Mouse (Mus musculus) cerebellum, postnatal 25 days (tissue): Measurements from ENCODE around the gene Snrpd3.
"Not testable (repeated sequence)": the region's sequence is repeated elsewhere in the genome, so short reads cannot be mapped to it uniquely, and the experiment has no call there.

ENCODE experiments used
- DNase-seq, 2 experiments: peaks; one replicate each; pipeline ENCODE4 v3.0.0; 2021; ENCODE audit warnings: mixed read lengths in 2 of 2

Gene Snrpd3

GRCm38 (mm10) chr10:75501641-75502040 is 15.7 kb upstream of the Snrpd3 start:
- no peak for DNase-seq

GRCm38 (mm10) chr10:75503692-75504091 is 13.7 kb upstream of the Snrpd3 start:
- no peak for DNase-seq

- no peak for DNase-seq
Observed at GRCm38 (mm10) chr10:75504234-75505129, 12.9 kb upstream of the Snrpd3 start.

GRCm38 (mm10) chr10:75505130-75505495 is 12.2 kb upstream of the Snrpd3 start:
- no peak for DNase-seq

- not testable (repeated sequence) for DNase-seq
Observed at GRCm38 (mm10) chr10:75505928-75506327, 11.4 kb upstream of the Snrpd3 start.

- DNase-seq = peak; percentile 79 to 86
Observed at GRCm38 (mm10) chr10:75510446-75510845, 6.9 kb upstream of the Snrpd3 start.

GRCm38 (mm10) chr10:75511060-75511459 is 6.3 kb upstream of the Snrpd3 start:
- peak in 1 of 2 experiments; percentile 37 for DNase-seq

- no peak for DNase-seq
Observed at GRCm38 (mm10) chr10:75511897-75512296, 5.5 kb upstream of the Snrpd3 start.

GRCm38 (mm10) chr10:75512796-75513195 is 4.6 kb upstream of the Snrpd3 start:
- DNase-seq = no peak

GRCm38 (mm10) chr10:75513306-75514067 is 3.9 kb upstream of the Snrpd3 start:
- no peak for DNase-seq

- DNase-seq = no peak
Observed at GRCm38 (mm10) chr10:75514361-75514760, 3.0 kb upstream of the Snrpd3 start.

- no peak for DNase-seq
Observed at GRCm38 (mm10) chr10:75515216-75516037, 1.9 kb upstream of the Snrpd3 start.

GRCm38 (mm10) chr10:75516038-75516723 is 1.2 kb upstream of the Snrpd3 start:
- DNase-seq = no peak

- DNase-seq = no peak
Observed at GRCm38 (mm10) chr10:75516724-75517072, 653 bp upstream of the Snrpd3 start.

GRCm38 (mm10) chr10:75517758-75518143 is 400 bp downstream of the Snrpd3 start, which contains the start of gene Gucd1:
Gucd1 (minus strand) TSS chr10:75517972.
- peak; percentile 97 to 99 for DNase-seq

- no peak for DNase-seq
Observed at GRCm38 (mm10) chr10:75520581-75520980, 3.2 kb downstream of the Snrpd3 start.

- no peak for DNase-seq
Observed at GRCm38 (mm10) chr10:75521643-75522042, 4.3 kb downstream of the Snrpd3 start.

GRCm38 (mm10) chr10:75525450-75525849 is 8.1 kb downstream of the Snrpd3 start:
- DNase-seq = not testable (repeated sequence)

- no peak for DNase-seq
Observed at GRCm38 (mm10) chr10:75530322-75530721, 13.0 kb downstream of the Snrpd3 start.

- no peak for DNase-seq
Observed at GRCm38 (mm10) chr10:75531532-75532090, 14.3 kb downstream of the Snrpd3 start.

- DNase-seq = no peak
Observed at GRCm38 (mm10) chr10:75534216-75534615, 16.9 kb downstream of the Snrpd3 start.

GRCm38 (mm10) chr10:75534934-75535333 is 17.6 kb downstream of the Snrpd3 start:
- DNase-seq = peak; percentile 41 to 54
